Mouse (Mus musculus): Measurements from ENCODE around the gene Mrpl50.
"Not testable (repeated sequence)": the region's sequence is repeated elsewhere in the genome, so short reads cannot be mapped to it uniquely, and the experiment has no call there.

Mrpl50 gene

DNA sequence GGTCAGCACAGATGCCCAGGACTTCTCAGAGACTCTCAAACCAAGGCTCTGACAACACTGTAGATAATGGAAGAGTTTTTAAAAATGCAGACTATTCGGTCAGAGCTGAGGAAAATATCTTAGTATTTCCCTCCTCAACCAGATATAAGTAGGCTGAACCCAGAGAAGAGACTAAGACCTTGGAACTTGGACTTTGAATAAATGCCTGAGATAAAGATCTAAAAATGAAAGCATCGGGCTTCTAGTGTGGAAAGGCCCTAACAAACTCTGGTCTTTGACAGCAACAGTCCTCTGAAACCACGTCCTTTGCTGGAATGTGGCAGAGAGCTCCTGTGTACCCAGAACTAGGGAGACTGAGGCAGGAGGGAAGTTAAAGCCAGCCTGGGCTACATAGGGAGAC is 14.5 kb downstream of the Mrpl50 start, which contains the start of gene Baat:
TSS of gene Baat (minus strand) at position 172 of the 400 bp plus-strand sequence.
- no peak for DNase-seq

GRCm38 (mm10) chr4:49503563-49503962 is 17.3 kb downstream of the Mrpl50 start:
- no peak for DNase-seq

GRCm38 (mm10) chr4:49485934-49486650 is 34.8 kb downstream of the Mrpl50 start:
- not testable (repeated sequence) for DNase-seq

DNA sequence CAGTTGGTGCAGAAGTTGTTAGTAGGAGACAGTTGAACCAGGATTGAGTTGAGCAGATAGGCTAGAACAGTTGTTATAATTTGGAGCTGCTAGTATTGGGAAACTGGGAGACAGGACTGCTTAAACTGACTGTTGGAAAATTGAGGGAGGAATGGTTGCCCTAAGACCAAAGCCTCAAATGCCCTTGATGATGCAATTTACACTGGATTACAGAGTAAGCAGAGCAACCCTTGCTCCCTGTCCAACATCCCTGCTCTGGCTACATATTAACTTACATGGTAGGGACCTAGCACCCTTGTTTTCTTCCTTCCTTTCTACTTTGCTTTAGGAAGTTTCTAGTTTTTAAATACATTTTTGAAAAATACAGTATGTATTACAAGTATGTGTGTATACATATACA is 35.5 kb downstream of the Mrpl50 start:
- DNase-seq = no peak

DNA sequence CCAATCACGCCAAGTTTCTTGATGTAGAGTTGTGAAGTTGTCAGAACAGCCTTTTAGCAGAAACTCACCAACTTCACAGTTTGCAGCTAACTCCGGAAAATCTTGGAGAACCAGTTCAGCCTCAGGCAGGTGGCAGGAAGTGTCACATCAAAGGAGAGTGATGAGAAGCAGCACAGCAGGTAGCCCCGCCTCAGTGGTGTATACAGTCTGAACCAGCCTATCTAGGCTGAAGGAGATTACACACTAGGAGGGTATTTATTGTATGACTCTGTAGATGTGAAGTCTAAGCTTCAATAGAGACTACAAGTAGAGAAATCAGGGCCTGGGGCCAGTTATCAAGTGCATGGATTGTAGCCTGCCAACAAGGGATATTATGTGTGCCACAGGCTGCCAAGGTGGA is 40.0 kb downstream of the Mrpl50 start:
- DNase-seq = peak; percentile 4

GRCm38 (mm10) chr4:49480104-49480760 is 40.7 kb downstream of the Mrpl50 start:
- peak; percentile 5 for DNase-seq

GRCm38 (mm10) chr4:49479035-49479434 is 41.9 kb downstream of the Mrpl50 start:
- peak; percentile 2 for DNase-seq

GRCm38 (mm10) chr4:49478118-49478877 is 42.6 kb downstream of the Mrpl50 start:
- peak; percentile 53 for DNase-seq

DNA sequence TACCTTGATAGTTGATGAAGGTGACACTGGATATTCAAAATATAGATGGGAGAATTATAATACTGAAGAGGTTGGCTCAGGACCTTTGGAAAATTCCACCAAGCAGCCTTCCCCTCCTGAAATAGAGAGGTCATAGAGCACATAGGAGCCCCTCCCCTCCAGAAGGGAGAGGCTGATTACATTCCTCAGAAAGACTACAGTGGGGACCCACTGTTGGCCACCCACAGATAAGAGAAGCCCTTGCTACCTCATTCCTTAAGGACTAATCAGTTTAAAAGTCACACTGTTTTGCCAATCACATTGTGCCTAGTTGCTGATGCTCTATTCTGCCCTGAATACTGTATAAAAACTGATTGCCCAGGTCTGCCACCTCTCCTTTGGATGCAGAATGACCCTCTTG is 46.3 kb downstream of the Mrpl50 start:
- no peak for DNase-seq

DNA sequence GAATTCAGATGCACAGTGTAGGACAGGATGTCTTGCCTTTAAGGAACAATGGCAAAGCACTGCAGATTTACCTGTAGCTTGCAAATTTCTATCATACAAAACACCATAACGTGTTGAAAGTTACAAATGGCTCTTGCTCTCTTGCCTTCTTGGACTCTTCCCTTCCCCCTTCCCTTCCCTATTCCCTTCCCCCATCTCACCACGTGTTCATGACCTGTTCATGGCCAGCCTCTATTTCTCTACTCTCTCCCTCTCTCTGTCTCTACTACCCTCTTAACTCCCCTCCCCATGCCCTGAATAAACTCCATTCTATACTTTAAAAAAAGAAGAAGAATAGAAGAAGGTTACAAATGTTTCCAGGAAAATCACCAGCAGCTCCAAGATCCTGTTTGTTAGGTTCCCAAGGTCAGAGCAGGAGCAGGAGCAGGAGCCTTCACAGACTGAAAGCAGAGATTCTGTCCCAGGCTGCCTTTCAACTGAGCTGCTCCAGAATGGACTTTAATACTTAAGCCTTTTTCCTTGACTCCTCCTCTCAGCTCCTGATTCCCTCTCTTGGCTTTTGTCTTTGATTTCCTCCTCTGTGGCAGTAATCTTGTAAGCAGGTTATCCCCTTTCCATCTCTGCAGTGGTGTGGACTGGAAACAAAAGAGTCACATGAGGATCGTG is 47.3 kb downstream of the Mrpl50 start, which contains the start of gene Acnat1:
TSS of gene Acnat1 (minus strand) at position 478 of the 666 bp plus-strand sequence.
- DNase-seq = no peak

- no peak for DNase-seq
Measured at GRCm38 (mm10) chr4:49469435-49470151, 51.3 kb downstream of the Mrpl50 start.

GRCm38 (mm10) chr4:49467360-49467759 is 53.5 kb downstream of the Mrpl50 start:
- no peak for DNase-seq
